Mouse (Mus musculus): ENCODE results near the gene Slc7a9. TPM values are rescaled to one million over a fixed set of nuclear protein-coding genes. Genes with fewer than 3 reads are reported as not detected.

Slc7a9 gene
- polyA plus RNA-seq, 1 experiment, result not detected

GRCm38 (mm10) chr7:35456091-35456814, 7.7 kb downstream of the Slc7a9 start:
- TF ChIP-seq POLR2A (IDR thresholded peaks at IDR 0.05; ENCODE audit: borderline replicate concordance, low read depth, low read length) (no peak), CTCF (IDR thresholded peaks at IDR 0.05; ENCODE audit: low read depth, low read length) (no peak)
- Histone ChIP-seq H3K4me3 (ENCODE audit: insufficient read depth, low read length) (no peak overlapping the region), H3K4me1 (ENCODE audit: control insufficient read depth, insufficient read depth, low read length) (no peaks in the 10 kb centered on the region), H3K27ac (ENCODE audit: insufficient read depth, low read depth, low read length) (no peak overlapping the region)

GRCm38 (mm10) chr7:35460971-35461370, 12.4 kb downstream of the Slc7a9 start:
- TF ChIP-seq POLR2A (IDR thresholded peaks at IDR 0.05; ENCODE audit: borderline replicate concordance, low read depth, low read length), result no peak
- no peak for TF ChIP-seq CTCF (IDR thresholded peaks at IDR 0.05; ENCODE audit: low read depth, low read length)

GRCm38 (mm10) chr7:35465027-35465426, 16.4 kb downstream of the Slc7a9 start:
- no peak overlapping the region for H3K27ac ChIP-seq (ENCODE audit: insufficient read depth, low read depth, low read length)
- TF ChIP-seq POLR2A (IDR thresholded peaks at IDR 0.05; ENCODE audit: borderline replicate concordance, low read depth, low read length) (no peak), CTCF (IDR thresholded peaks at IDR 0.05; ENCODE audit: low read depth, low read length) (no peak)
- no peak overlapping the region for H3K4me3 ChIP-seq (ENCODE audit: insufficient read depth, low read length)
- no peaks in the 10 kb centered on the region for H3K4me1 ChIP-seq (ENCODE audit: control insufficient read depth, insufficient read depth, low read length)

More at GRCm38 (mm10) chr7:35460971-35461370, 12.4 kb downstream of the Slc7a9 start:
- H3K4me3 ChIP-seq (ENCODE audit: insufficient read depth, low read length), result no peak overlapping the region
- no peak overlapping the region for H3K27ac ChIP-seq (ENCODE audit: insufficient read depth, low read depth, low read length)
- H3K4me1 ChIP-seq (ENCODE audit: control insufficient read depth, insufficient read depth, low read length), result no peaks in the 10 kb centered on the region

GRCm38 (mm10) chr7:35467856-35468255, 19.3 kb downstream of the Slc7a9 start:
- TF ChIP-seq POLR2A (IDR thresholded peaks at IDR 0.05; ENCODE audit: borderline replicate concordance, low read depth, low read length) (no peak), CTCF (IDR thresholded peaks at IDR 0.05; ENCODE audit: low read depth, low read length) (no peak)
- no peak overlapping the region for H3K27ac ChIP-seq (ENCODE audit: insufficient read depth, low read depth, low read length)
- H3K4me3 ChIP-seq (ENCODE audit: insufficient read depth, low read length), result no peak overlapping the region
- H3K4me1 ChIP-seq (ENCODE audit: control insufficient read depth, insufficient read depth, low read length), result no peaks in the 10 kb centered on the region

- no peak overlapping the region for H3K27ac ChIP-seq (ENCODE audit: insufficient read depth, low read depth, low read length)
- no peak for TF ChIP-seq CTCF (IDR thresholded peaks at IDR 0.05; ENCODE audit: low read depth, low read length)
- no peak for TF ChIP-seq POLR2A (IDR thresholded peaks at IDR 0.05; ENCODE audit: borderline replicate concordance, low read depth, low read length)
- H3K4me3 ChIP-seq (ENCODE audit: insufficient read depth, low read length), result no peak overlapping the region
- no peaks in the 10 kb centered on the region for H3K4me1 ChIP-seq (ENCODE audit: control insufficient read depth, insufficient read depth, low read length)
Observed at GRCm38 (mm10) chr7:35470794-35471193, 22.2 kb downstream of the Slc7a9 start.

GRCm38 (mm10) chr7:35476457-35476856, 27.9 kb downstream of the Slc7a9 start:
- Histone ChIP-seq H3K4me3 (ENCODE audit: insufficient read depth, low read length) (no peak overlapping the region), H3K4me1 (ENCODE audit: control insufficient read depth, insufficient read depth, low read length) (no peaks in the 10 kb centered on the region), H3K27ac (ENCODE audit: insufficient read depth, low read depth, low read length) (no peak overlapping the region)
- TF ChIP-seq POLR2A (IDR thresholded peaks at IDR 0.05; ENCODE audit: borderline replicate concordance, low read depth, low read length) (no peak), CTCF (IDR thresholded peaks at IDR 0.05; ENCODE audit: low read depth, low read length) (no peak)

- H3K27ac ChIP-seq (ENCODE audit: insufficient read depth, low read depth, low read length), result no peak overlapping the region
- TF ChIP-seq CTCF (IDR thresholded peaks at IDR 0.05; ENCODE audit: low read depth, low read length) (no peak), POLR2A (IDR thresholded peaks at IDR 0.05; ENCODE audit: borderline replicate concordance, low read depth, low read length) (no peak)
- no peaks in the 10 kb centered on the region for H3K4me1 ChIP-seq (ENCODE audit: control insufficient read depth, insufficient read depth, low read length)
- H3K4me3 ChIP-seq (ENCODE audit: insufficient read depth, low read length), result no peak overlapping the region
Observed at GRCm38 (mm10) chr7:35485126-35485525, 36.5 kb downstream of the Slc7a9 start.

- H3K27ac ChIP-seq (ENCODE audit: insufficient read depth, low read depth, low read length), result no peak overlapping the region
- H3K4me3 ChIP-seq (ENCODE audit: insufficient read depth, low read length), result no peak overlapping the region
- no peak for TF ChIP-seq CTCF (IDR thresholded peaks at IDR 0.05; ENCODE audit: low read depth, low read length)
- no peak for TF ChIP-seq POLR2A (IDR thresholded peaks at IDR 0.05; ENCODE audit: borderline replicate concordance, low read depth, low read length)
- H3K4me1 ChIP-seq (ENCODE audit: control insufficient read depth, insufficient read depth, low read length), result no peaks in the 10 kb centered on the region
Observed at GRCm38 (mm10) chr7:35486553-35486952, 38.0 kb downstream of the Slc7a9 start.

- Histone ChIP-seq H3K27ac (ENCODE audit: insufficient read depth, low read depth, low read length) (no peak overlapping the region), H3K4me3 (ENCODE audit: insufficient read depth, low read length) (no peak overlapping the region), H3K4me1 (ENCODE audit: control insufficient read depth, insufficient read depth, low read length) (no peaks in the 10 kb centered on the region)
- TF ChIP-seq POLR2A (IDR thresholded peaks at IDR 0.05; ENCODE audit: borderline replicate concordance, low read depth, low read length), result no peak
- no peak for TF ChIP-seq CTCF (IDR thresholded peaks at IDR 0.05; ENCODE audit: low read depth, low read length)
Observed at GRCm38 (mm10) chr7:35490186-35490585, 41.6 kb downstream of the Slc7a9 start.

- no peak overlapping the region for H3K27ac ChIP-seq (ENCODE audit: insufficient read depth, low read depth, low read length)
- no peak for TF ChIP-seq POLR2A (IDR thresholded peaks at IDR 0.05; ENCODE audit: borderline replicate concordance, low read depth, low read length)
- no peak for TF ChIP-seq CTCF (IDR thresholded peaks at IDR 0.05; ENCODE audit: low read depth, low read length)
- no peak overlapping the region for H3K4me3 ChIP-seq (ENCODE audit: insufficient read depth, low read length)
- no peaks in the 10 kb centered on the region for H3K4me1 ChIP-seq (ENCODE audit: control insufficient read depth, insufficient read depth, low read length)
Observed at GRCm38 (mm10) chr7:35491005-35491404, 42.4 kb downstream of the Slc7a9 start.

Measured in bone marrow macrophage, adult 2 months (primary cell).